17 mouse cellular contexts compared by ENCODE assay signal in genomic region chr7:16908859-16909258, GRCm38 (mm10). TPM values are rescaled to one million over a fixed set of nuclear protein-coding genes. Genes with fewer than 3 reads are reported as not detected.
DNase-seq lines count a peak whose midpoint lies in the region; ATAC-seq and TF ChIP-seq lines count a peak whose summit lies in the region.
"Had no signal": no experiment of that assay in that cellular context is flagged by ENCODE, and none has a peak within 500 bp of the region (broad histone marks: within the 10 kb centered on the region; RNA-seq: fewer than 3 reads in every experiment).

No protein-coding gene starts in this region.

- 0 out of 2 replicates have a peak overlapping the region, but pooled peaks have one; percentile 18 for H3K4me2 ChIP-seq in heart, embryonic 14.5 days (ENCODE audit: low read length)
- no peak overlapping the region for H3K4me2 ChIP-seq in heart, embryonic 11.5 days
- H3K4me2 ChIP-seq in lung, embryonic 15.5 days, result peak overlapping the region; percentile 31; the same call in 1 of the 2 replicates
- peak overlapping the region; percentile 37 for H3K4me2 ChIP-seq in intestine, embryonic 15.5 days (replicated peaks)
- H3K4me2 ChIP-seq: hindbrain, embryonic 15.5 days; limb, embryonic 13.5 days had no signal

- H3K27me3 ChIP-seq in heart, embryonic 14.5 days (ENCODE audit: control insufficient read depth, insufficient read depth, low read length), result peaks cover 22% of the 10 kb centered on the region
- H3K27me3 ChIP-seq in heart, embryonic 11.5 days (ENCODE audit: control insufficient read depth, insufficient read depth, low read length), result peaks cover 42% of the 10 kb centered on the region
- H3K27me3 ChIP-seq in lung, embryonic 15.5 days, result no peaks in the 10 kb centered on the region; the same call in 1 of the 2 replicates
- H3K27me3 ChIP-seq in intestine, embryonic 15.5 days (replicated peaks), result no peaks in the 10 kb centered on the region
- H3K27me3 ChIP-seq: hindbrain, embryonic 15.5 days; limb, embryonic 13.5 days had no signal

- DNase-seq in lung, postnatal 25 days (ENCODE audit: low spot score), result no peak
- no peak for DNase-seq in cerebellum, adult 8-10 months
- DNase-seq: cerebellum, postnatal 14 days; forebrain, postnatal 0 days; gastrocnemius, postnatal 36 days; kidney, postnatal 14 days; layer of hippocampus, postnatal 36 days; lung, postnatal 10 days; right cerebral cortex, postnatal 25 days had no signal

- H3K9me3 ChIP-seq in heart, embryonic 14.5 days (ENCODE audit: control insufficient read depth, low read length), result no peaks in the 10 kb centered on the region
- H3K9me3 ChIP-seq in heart, embryonic 11.5 days (replicated peaks; ENCODE audit: control insufficient read depth, low read length), result no peaks in the 10 kb centered on the region
- H3K9me3 ChIP-seq in lung, embryonic 15.5 days, result no peaks in the 10 kb centered on the region
- no peaks in the 10 kb centered on the region for H3K9me3 ChIP-seq in intestine, embryonic 15.5 days
- H3K9me3 ChIP-seq: hindbrain, embryonic 15.5 days; limb, embryonic 13.5 days had no signal

- 36% methylated on average over 11 of the region's 11 CpGs for WGBS in heart, embryonic 14.5 days
- 43% methylated on average over 11 of the region's 11 CpGs for WGBS in heart, embryonic 11.5 days (ENCODE audit: insufficient replicate concordance)
- 50% methylated on average over 11 of the region's 11 CpGs for WGBS in lung, embryonic 15.5 days
- 30% methylated on average over 11 of the region's 11 CpGs for WGBS in bone marrow, adult 2 months
- 43% methylated on average over 11 of the region's 11 CpGs for WGBS in intestine, embryonic 15.5 days

- peaks cover 30 to 47% of the 10 kb centered on the region in 2 experiments for H3K4me1 ChIP-seq in heart, embryonic 14.5 days (ENCODE audit: control insufficient read depth in 2 of 2, insufficient read depth in 2 of 2, low read length in 2 of 2)
- H3K4me1 ChIP-seq in heart, embryonic 11.5 days (ENCODE audit: control insufficient read depth, insufficient read depth, low read length), result peaks cover 38% of the 10 kb centered on the region
- peaks cover 29% of the 10 kb centered on the region for H3K4me1 ChIP-seq in lung, embryonic 15.5 days
- H3K4me1 ChIP-seq in bone marrow, adult 2 months (ENCODE audit: control insufficient read depth, insufficient read depth, low read length), result peaks cover 15% of the 10 kb centered on the region
- H3K4me1 ChIP-seq in intestine, embryonic 15.5 days (replicated peaks), result peaks cover 54% of the 10 kb centered on the region

- no peak for TF ChIP-seq CTCF in bone marrow, adult 2 months (IDR thresholded peaks at IDR 0.05; ENCODE audit: control insufficient read depth, insufficient read depth, low read length)

- no peak overlapping the region for H3K27ac ChIP-seq in heart, embryonic 14.5 days (replicated peaks in 1 of 2; ENCODE audit: control insufficient read depth in 1 of 2, insufficient read depth in 1 of 2, low read depth in 2 of 2, low read length in 2 of 2)
- no peak overlapping the region for H3K27ac ChIP-seq in heart, embryonic 11.5 days (ENCODE audit: low read depth, low read length)
- 0 out of 2 replicates have a peak overlapping the region, but pooled peaks have one; percentile 20 for H3K27ac ChIP-seq in lung, embryonic 15.5 days
- H3K27ac ChIP-seq in bone marrow, adult 2 months (ENCODE audit: control insufficient read depth, insufficient read depth, low read depth, low read length, poor library complexity), result peak overlapping the region; percentile 92
- peak overlapping the region; percentile 60 for H3K27ac ChIP-seq in intestine, embryonic 15.5 days
- H3K27ac ChIP-seq: hindbrain, embryonic 15.5 days; limb, embryonic 13.5 days had no signal

- no peak overlapping the region for H3K9ac ChIP-seq in heart, embryonic 14.5 days (ENCODE audit: low read length)
- H3K9ac ChIP-seq in heart, embryonic 11.5 days (ENCODE audit: low read depth, low read length), result no peak overlapping the region
- H3K9ac ChIP-seq in lung, embryonic 15.5 days, result no peak overlapping the region
- H3K9ac ChIP-seq in intestine, embryonic 15.5 days, result no peak overlapping the region; the same call in none of the 2 replicates
- H3K9ac ChIP-seq: forebrain, postnatal 0 days; hindbrain, embryonic 15.5 days had no signal

- H3K36me3 ChIP-seq in heart, embryonic 14.5 days (ENCODE audit: control insufficient read depth, insufficient read depth, low read length), result no peaks in the 10 kb centered on the region
- no peaks in the 10 kb centered on the region for H3K36me3 ChIP-seq in heart, embryonic 11.5 days (ENCODE audit: control insufficient read depth, insufficient read depth, low read length)
- no peaks in the 10 kb centered on the region for H3K36me3 ChIP-seq in lung, embryonic 15.5 days
- 0 out of 2 replicates have a peak, but pooled peaks cover 1% of the 10 kb centered on the region for H3K36me3 ChIP-seq in intestine, embryonic 15.5 days
- H3K36me3 ChIP-seq: hindbrain, embryonic 15.5 days had no signal

- 0 out of 2 replicates have a peak, but pooled peaks have one; percentile 26 for TF ChIP-seq POLR2A in bone marrow, adult 2 months (IDR thresholded peaks at IDR 0.05; ENCODE audit: borderline replicate concordance, control insufficient read depth, low read depth, low read length)

- no peak overlapping the region for H3K4me3 ChIP-seq in heart, embryonic 14.5 days (ENCODE audit: control insufficient read depth in 1 of 2, insufficient read depth in 1 of 2, low read depth in 1 of 2, low read length in 2 of 2)
- no peak overlapping the region for H3K4me3 ChIP-seq in heart, embryonic 11.5 days (ENCODE audit: low read depth, low read length)
- no peak overlapping the region for H3K4me3 ChIP-seq in lung, embryonic 15.5 days
- H3K4me3 ChIP-seq in bone marrow, adult 2 months (replicated peaks; ENCODE audit: control insufficient read depth, low read depth, low read length), result peak overlapping the region; percentile 64
- H3K4me3 ChIP-seq in intestine, embryonic 15.5 days (replicated peaks), result no peak overlapping the region
- H3K4me3 ChIP-seq: hindbrain, embryonic 15.5 days; limb, embryonic 13.5 days had no signal

- no peak for ATAC-seq in heart, embryonic 14.5 days (ENCODE audit: insufficient number of reproducible peaks, insufficient read depth, low FRiP score, low read depth)
- ATAC-seq in heart, embryonic 11.5 days (replicated peaks; ENCODE audit: insufficient number of reproducible peaks, low FRiP score, low TSS enrichment), result no peak
- no peak for ATAC-seq in lung, embryonic 15.5 days (ENCODE audit: borderline replicate concordance, extremely low read depth, low FRiP score, low TSS enrichment)
- no peak for ATAC-seq in intestine, embryonic 15.5 days
- ATAC-seq in activated CD4-positive, CD25-positive, alpha-beta regulatory T cell, adult 4 months, result no peak
- ATAC-seq: forebrain, postnatal 0 days had no signal

RNA-seq across cellular contexts. Expression of gene Ptgir, which starts 2.6 kb away (rescaled TPM):
- 0.38 and 0.57 TPM in 2 replicates for polyA plus RNA-seq in heart, embryonic 14.5 days (2014; fragmentation: Nextera tagmentation; extraction: Ambion mirVana)
- polyA plus RNA-seq in heart, embryonic 11.5 days (2014; fragmentation: Nextera tagmentation; extraction: Ambion mirVana), result 0.19 and 0.34 TPM in 2 replicates
- 2.0 and 2.4 TPM in 2 replicates for polyA plus RNA-seq in lung, embryonic 15.5 days (2015; fragmentation: Nextera tagmentation; extraction: Ambion mirVana)
- polyA plus RNA-seq in bone marrow, adult 2 months (2011; ENCODE audit: insufficient read depth, insufficient read length, low replicate concordance, missing spikeins), result 8.3 and 13.0 TPM in 2 replicates
- 2.8 and 3.0 TPM in 2 replicates for polyA plus RNA-seq in intestine, embryonic 15.5 days (2015; fragmentation: Nextera tagmentation; extraction: Ambion mirVana)
- 10 to 100 TPM; 11.8 to 13.2 TPM for polyA plus RNA-seq in activated CD4-positive, CD25-positive, alpha-beta regulatory T cell, adult 4 months (2017; shearing (Covaris generic))

RNA-seq across cellular contexts. Expression of gene Calm3, which starts 15.1 kb away (rescaled TPM):
- 119 and 152 TPM in 2 replicates for polyA plus RNA-seq in heart, embryonic 14.5 days (2014; fragmentation: Nextera tagmentation; extraction: Ambion mirVana)
- polyA plus RNA-seq in heart, embryonic 11.5 days (2014; fragmentation: Nextera tagmentation; extraction: Ambion mirVana), result 150 and 156 TPM in 2 replicates
- polyA plus RNA-seq in lung, embryonic 15.5 days (2015; fragmentation: Nextera tagmentation; extraction: Ambion mirVana), result 101 and 104 TPM in 2 replicates
- 307 and 376 TPM in 2 replicates for polyA plus RNA-seq in bone marrow, adult 2 months (2011; ENCODE audit: insufficient read depth, insufficient read length, low replicate concordance, missing spikeins)
- polyA plus RNA-seq in intestine, embryonic 15.5 days (2015; fragmentation: Nextera tagmentation; extraction: Ambion mirVana), result 137 and 140 TPM in 2 replicates
- polyA plus RNA-seq in activated CD4-positive, CD25-positive, alpha-beta regulatory T cell, adult 4 months (2017; shearing (Covaris generic)), result 100 to 1,000 TPM; 106 to 159 TPM

RNA-seq across cellular contexts. Expression of gene Gng8, which starts 17.3 kb away (rescaled TPM):
- polyA plus RNA-seq in heart, embryonic 14.5 days (2014; fragmentation: Nextera tagmentation; extraction: Ambion mirVana), result 4.2 and 6.9 TPM in 2 replicates
- polyA plus RNA-seq in heart, embryonic 11.5 days (2014; fragmentation: Nextera tagmentation; extraction: Ambion mirVana), result 3.5 and 4.2 TPM in 2 replicates
- 11.2 and 12.0 TPM in 2 replicates for polyA plus RNA-seq in lung, embryonic 15.5 days (2015; fragmentation: Nextera tagmentation; extraction: Ambion mirVana)
- not detected in 2 replicates for polyA plus RNA-seq in bone marrow, adult 2 months (2011; ENCODE audit: insufficient read depth, insufficient read length, low replicate concordance, missing spikeins)
- 7.4 and 8.3 TPM in 2 replicates for polyA plus RNA-seq in intestine, embryonic 15.5 days (2015; fragmentation: Nextera tagmentation; extraction: Ambion mirVana)
- polyA plus RNA-seq in activated CD4-positive, CD25-positive, alpha-beta regulatory T cell, adult 4 months (2017; shearing (Covaris generic)), result not detected

RNA-seq across cellular contexts. Expression of gene Dact3, which starts 33.7 kb away (rescaled TPM):
- polyA plus RNA-seq in heart, embryonic 14.5 days (2014; fragmentation: Nextera tagmentation; extraction: Ambion mirVana), result 13.2 and 13.8 TPM in 2 replicates
- 9.5 and 10.6 TPM in 2 replicates for polyA plus RNA-seq in heart, embryonic 11.5 days (2014; fragmentation: Nextera tagmentation; extraction: Ambion mirVana)
- polyA plus RNA-seq in lung, embryonic 15.5 days (2015; fragmentation: Nextera tagmentation; extraction: Ambion mirVana), result 3.5 and 3.7 TPM in 2 replicates
- 0.54 and 1.7 TPM in 2 replicates for polyA plus RNA-seq in bone marrow, adult 2 months (2011; ENCODE audit: insufficient read depth, insufficient read length, low replicate concordance, missing spikeins)
- 3.1 and 3.2 TPM in 2 replicates for polyA plus RNA-seq in intestine, embryonic 15.5 days (2015; fragmentation: Nextera tagmentation; extraction: Ambion mirVana)
- not detected for polyA plus RNA-seq in activated CD4-positive, CD25-positive, alpha-beta regulatory T cell, adult 4 months (2017; shearing (Covaris generic))

RNA-seq across cellular contexts. Expression of gene Pnmal2, which starts 35.6 kb away (rescaled TPM):
- polyA plus RNA-seq in heart, embryonic 14.5 days (2014; fragmentation: Nextera tagmentation; extraction: Ambion mirVana), result 2.8 TPM in 2 replicates
- 1.5 and 2.0 TPM in 2 replicates for polyA plus RNA-seq in heart, embryonic 11.5 days (2014; fragmentation: Nextera tagmentation; extraction: Ambion mirVana)
- 6.2 and 6.6 TPM in 2 replicates for polyA plus RNA-seq in lung, embryonic 15.5 days (2015; fragmentation: Nextera tagmentation; extraction: Ambion mirVana)
- polyA plus RNA-seq in bone marrow, adult 2 months (2011; ENCODE audit: insufficient read depth, insufficient read length, low replicate concordance, missing spikeins), result not detected in 2 replicates
- polyA plus RNA-seq in intestine, embryonic 15.5 days (2015; fragmentation: Nextera tagmentation; extraction: Ambion mirVana), result 8.1 and 8.3 TPM in 2 replicates
- not detected for polyA plus RNA-seq in activated CD4-positive, CD25-positive, alpha-beta regulatory T cell, adult 4 months (2017; shearing (Covaris generic))

Comparison
In these comparisons a context has a peak if more than half of its experiments do, and no peak if none do; other contexts are left out.
1. H3K27ac ChIP-seq: peak in lung, embryonic 15.5 days (single experiment), bone marrow, adult 2 months (single experiment) and intestine, embryonic 15.5 days (single experiment); none in heart, embryonic 14.5 days (0 of 2) and heart, embryonic 11.5 days (single experiment).